Mouse (Mus musculus): ENCODE results near the gene Neurod1.
A peak's percentile ranks its signal among the peaks of the same experiment; 100 is the strongest.

Gene Neurod1

DNA sequence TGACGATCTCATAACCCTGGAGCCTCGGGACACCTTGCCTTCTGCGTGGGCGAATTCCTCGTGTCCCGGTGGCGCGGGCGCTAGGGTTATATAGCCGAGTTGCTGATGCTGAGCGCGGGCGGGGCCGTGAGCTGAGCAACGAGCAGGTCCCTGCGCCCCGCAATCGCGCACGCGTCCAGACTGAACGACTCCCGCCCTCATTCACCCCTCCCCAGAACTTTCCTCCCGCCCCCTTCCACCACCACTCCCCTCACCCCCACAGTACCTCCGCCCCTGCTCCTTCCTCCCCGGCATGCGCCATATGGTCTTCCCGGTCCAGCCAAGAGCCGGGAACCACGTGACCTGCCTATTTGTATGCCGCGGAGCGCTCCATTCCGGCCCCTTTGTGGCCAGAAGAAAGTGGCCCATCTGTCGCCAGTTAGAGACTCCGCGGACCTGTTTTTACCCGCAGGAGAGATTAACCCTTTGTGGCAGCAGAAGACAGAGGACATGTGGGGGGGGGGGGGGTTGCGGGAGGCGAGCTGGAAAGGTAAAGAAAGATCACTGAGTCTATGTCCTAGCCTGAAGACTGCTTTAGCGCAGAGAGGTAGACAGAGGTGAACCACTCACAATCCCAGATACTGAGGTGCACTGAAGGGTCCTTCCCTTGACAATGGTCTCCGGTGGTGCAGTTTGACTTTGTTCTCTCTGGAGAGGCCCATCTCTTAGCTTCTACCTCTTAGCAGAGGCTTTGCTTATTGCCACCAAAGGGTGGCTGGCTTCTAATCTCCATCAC lies at the start of gene Neurod1, which contains the start of gene Cerkl:
Gene Neurod1 (minus strand): TSS at position 177 of the 775 bp plus-strand sequence.
Gene Cerkl (minus strand): TSS at position 211 of the 775 bp plus-strand sequence.
- no peak for DNase-seq (ENCODE audit: low read depth)

- DNase-seq (ENCODE audit: low read depth): peak; percentile 64
These were observed 42.6 kb upstream of the Neurod1 start for GRCm38 (mm10) chr2:79498990-79499755.

DNA sequence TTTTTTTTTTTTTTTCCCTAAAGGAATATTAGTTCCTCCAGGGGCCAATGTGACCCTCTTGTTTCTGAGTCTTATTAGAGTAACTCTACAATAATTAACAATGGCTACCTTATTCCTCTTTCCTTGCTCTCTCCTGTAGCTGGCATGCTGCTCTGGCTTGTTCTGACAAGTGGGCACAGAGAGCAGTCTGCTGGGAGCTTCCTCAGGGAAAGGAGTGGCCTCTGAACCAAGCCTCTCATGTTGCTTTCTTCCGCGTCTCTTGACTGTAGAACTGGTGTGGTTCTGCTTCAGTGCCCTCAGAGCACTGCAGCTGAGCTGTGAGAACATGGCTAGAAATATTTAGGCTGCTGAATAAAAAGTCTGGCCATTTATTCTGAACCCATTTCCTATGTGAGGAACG lies 28.6 kb upstream of the Neurod1 start:
- no peak for DNase-seq (ENCODE audit: low read depth)

- DNase-seq (ENCODE audit: low read depth): no peak
These were observed 26.0 kb upstream of the Neurod1 start for GRCm38 (mm10) chr2:79482511-79482910.

DNA sequence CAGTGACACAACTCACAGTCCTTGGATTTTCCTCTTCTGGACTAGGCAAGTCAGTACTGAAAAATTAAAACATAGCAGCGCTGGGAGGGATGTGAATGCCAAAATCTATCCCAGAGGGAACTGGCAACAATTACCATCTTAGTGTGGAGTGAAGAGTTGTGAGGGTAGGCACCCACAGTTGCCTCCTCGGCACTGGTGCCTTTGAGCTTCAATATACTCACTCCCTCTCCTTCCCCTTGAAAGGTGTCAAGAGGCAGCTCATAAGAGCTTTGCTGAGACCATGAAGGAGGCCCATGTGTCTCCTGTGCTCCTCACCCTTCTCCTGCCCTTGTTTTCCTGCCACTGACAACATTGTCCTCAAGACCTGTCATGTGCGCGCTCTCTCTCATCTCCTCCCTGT lies 5.9 kb upstream of the Neurod1 start:
- no peak for DNase-seq (ENCODE audit: low read depth)

DNA sequence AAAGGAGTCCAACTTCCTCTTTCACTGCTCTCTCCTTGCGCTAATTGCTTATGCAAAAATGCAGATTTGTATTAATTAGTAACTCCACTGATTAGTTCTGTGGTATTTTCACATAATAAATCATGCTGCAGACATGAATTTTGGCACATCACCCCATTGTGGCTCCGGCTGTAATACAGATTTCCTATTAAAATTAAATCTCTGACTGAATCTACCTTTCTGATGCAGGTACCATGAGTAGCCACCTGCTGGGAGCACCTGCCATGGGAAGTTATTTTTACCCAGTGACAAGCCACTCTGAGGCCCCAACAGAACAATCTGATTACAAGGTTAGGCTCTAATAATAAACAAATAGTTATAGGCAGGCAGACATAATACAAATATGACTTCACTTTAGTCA lies 5.3 kb upstream of the Neurod1 start:
- no peak for DNase-seq (ENCODE audit: low read depth)

DNA sequence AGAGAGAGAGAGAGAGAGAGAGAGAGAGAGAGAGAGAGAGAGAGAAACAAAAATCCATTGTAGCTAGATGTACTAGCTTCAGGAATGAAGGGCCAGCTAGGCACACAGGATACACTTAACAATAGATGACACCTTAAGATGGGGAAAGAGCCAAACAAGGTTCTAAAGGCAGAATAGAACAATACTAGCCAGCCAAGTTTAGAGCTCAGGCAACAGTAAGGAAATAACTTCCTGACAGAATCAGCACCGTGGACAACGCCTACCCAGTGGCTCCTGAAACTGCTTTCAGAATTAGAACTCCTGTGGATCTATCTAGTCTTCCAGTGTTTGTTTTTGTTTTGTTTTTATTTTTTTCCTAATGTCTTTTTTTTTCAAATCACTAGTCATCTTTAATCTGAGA lies 4.0 kb upstream of the Neurod1 start:
- DNase-seq (ENCODE audit: low read depth): no peak

DNA sequence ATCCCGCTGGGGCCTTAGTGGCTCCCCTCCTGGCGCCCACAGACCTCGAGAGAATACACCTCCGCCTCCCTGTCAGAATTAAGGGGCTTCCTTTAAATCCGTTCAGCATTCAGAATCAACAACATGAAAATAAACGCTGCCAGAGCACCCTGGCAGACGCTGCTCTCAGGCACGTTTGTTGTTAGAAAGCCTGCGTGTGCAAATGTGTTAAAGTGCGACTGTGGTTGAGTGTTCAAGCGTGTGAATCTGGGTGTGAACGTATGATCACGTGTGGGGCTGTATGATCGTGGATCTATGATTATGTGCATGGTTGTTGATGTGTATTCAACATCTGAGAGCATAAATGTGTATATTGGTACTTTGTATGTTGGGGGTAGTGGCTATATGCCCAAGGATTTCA lies 3.6 kb upstream of the Neurod1 start:
- no peak for DNase-seq (ENCODE audit: low read depth)

- DNase-seq (ENCODE audit: low read depth): no peak
These were observed 2.8 kb upstream of the Neurod1 start for GRCm38 (mm10) chr2:79459061-79460045.

DNA sequence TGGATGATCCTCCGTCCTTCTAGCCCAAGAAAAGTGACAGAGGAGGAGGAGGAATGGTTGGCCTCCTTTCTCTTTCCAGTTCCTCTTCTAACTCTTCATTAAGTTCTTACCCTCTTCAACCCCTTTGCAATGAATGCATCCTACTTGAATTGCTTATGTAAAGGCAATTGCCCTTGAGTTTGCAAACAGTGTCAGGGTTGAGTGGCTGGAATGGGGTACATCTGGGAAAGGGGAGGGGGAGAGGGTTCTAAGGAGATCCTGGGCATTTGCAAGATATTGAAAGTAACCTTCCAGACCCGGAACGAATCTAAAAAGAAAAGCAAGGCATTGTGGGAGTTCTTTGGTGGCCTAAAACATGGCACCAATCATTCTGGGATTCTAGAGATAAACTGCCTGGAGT lies 1.4 kb upstream of the Neurod1 start:
- no peak for DNase-seq (ENCODE audit: low read depth)

DNA sequence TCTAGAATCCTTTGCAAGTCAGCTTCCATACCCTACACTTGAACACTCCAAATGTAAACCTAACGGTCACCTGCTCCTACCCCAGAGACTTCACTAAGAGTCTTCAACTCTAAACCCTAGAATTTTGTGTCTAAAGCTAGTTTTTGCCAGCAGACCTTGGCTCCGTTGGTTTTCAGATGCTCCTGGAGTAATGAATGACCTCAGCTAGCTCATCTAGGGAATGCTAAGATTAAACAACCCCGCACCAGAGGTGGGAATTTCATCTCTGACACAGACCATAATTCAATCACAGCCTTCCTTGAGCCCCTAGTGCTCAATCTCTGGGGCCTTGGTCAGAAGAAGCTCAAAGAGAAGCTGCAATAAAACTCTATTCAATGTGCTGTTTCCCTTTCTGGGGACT lies 883 bp upstream of the Neurod1 start:
- DNase-seq (ENCODE audit: low read depth): no peak

GRCm38 (mm10) chr2:79455646-79456045 lies 905 bp downstream of the Neurod1 start:
- no peak for DNase-seq (ENCODE audit: low read depth)

- DNase-seq (ENCODE audit: low read depth): no peak
These were observed 1.6 kb downstream of the Neurod1 start for GRCm38 (mm10) chr2:79454786-79455446.

GRCm38 (mm10) chr2:79453901-79454781 lies 2.4 kb downstream of the Neurod1 start:
- peak; percentile 26 for DNase-seq (ENCODE audit: low read depth)

- no peak for DNase-seq (ENCODE audit: low read depth)
These were observed 5.1 kb downstream of the Neurod1 start for GRCm38 (mm10) chr2:79451438-79451837.

DNA sequence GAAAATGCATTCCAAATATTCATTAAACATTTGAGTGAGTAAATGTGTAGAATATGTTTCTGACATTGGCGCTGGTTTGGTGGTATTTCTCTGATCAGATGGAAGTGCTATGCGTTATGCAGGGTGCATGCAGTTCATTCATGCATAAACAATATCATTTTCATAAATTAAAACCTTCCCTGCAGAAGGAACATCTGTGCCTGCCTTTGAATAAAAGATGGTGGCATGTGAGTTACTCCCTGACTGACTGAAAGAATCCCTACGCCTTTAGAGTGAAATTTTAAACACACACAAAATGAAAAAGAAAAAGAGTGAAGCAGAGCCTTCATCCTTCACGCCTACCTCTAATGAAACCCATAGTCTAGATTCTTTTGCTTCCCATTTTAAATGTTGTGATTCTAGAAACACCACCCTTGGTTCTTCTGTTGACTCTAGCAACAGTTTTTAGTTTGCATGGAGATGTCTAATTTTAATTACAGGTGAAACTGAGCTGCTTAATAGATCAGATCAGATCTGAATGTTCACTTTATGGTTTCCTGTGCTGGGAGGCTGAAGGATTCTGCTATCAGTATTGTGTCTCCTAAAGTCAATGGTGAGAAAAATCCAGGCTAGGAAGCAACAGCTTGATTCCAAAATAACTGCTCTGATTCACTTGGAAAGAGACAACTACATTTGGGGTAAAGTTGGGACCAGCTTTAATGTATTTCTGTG lies 5.7 kb downstream of the Neurod1 start:
- no peak for DNase-seq (ENCODE audit: low read depth)

DNA sequence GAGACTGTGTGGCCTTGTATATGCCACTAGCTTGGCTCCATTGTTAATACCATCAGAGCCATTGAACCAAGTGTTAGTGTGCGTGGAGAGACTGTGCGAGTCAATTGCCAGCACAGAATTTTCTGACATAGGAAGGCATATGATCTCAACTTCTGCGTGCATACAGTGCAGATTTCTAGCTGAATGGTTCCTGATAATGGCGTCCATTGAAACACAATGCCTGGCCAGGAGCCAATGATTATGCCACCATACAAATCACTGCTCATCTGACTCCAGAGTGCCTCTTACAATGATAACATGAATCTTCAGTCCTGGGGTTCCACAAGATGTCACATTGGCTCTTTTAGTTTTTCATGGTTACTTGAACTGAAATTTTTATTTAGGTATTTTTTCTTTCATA lies 7.2 kb downstream of the Neurod1 start:
- no peak for DNase-seq (ENCODE audit: low read depth)

- DNase-seq (ENCODE audit: low read depth): no peak
These were observed 9.4 kb downstream of the Neurod1 start for GRCm38 (mm10) chr2:79447198-79447597.

GRCm38 (mm10) chr2:79443861-79444620 lies 12.5 kb downstream of the Neurod1 start:
- no peak for DNase-seq (ENCODE audit: low read depth)
